Mouse (Mus musculus) limb, embryonic 10.5 days (tissue): ENCODE data around the gene Prr18. TPM values are rescaled to one million over a fixed set of nuclear protein-coding genes. Genes with fewer than 3 reads are reported as not detected.

Experiments
- DNase-seq: peaks from one replicate; pipeline ENCODE4 v3.0.0-alpha.2; 2017; ENCODE audit warnings: low spot score
- H3K27ac ChIP-seq: fragments of 300-500 bp; sonication (generic); 2 replicates; pipeline ENCODE4 v1.5.1; 2016; ENCODE audit warnings: mild to moderate bottlenecking
- H3K27me3 ChIP-seq: fragments of 300-500 bp; sonication (generic); 2 replicates; pipeline ENCODE4 v1.6.1; 2016; ENCODE audit warnings: low read depth, mild to moderate bottlenecking; ENCODE audit not compliant: poor library complexity, severe bottlenecking
- H3K36me3 ChIP-seq: fragments of 300-500 bp; sonication (generic); 2 replicates; pipeline ENCODE4 v1.6.1; 2016; ENCODE audit warnings: mild to moderate bottlenecking, moderate library complexity
- H3K4me1 ChIP-seq: fragments of 300-500 bp; sonication (generic); 2 replicates; pipeline ENCODE4 v1.6.1; 2016
- H3K4me3 ChIP-seq: fragments of 300-500 bp; sonication (generic); 2 replicates; pipeline ENCODE4 v1.5.1; 2016; ENCODE audit warnings: mild to moderate bottlenecking, moderate library complexity
- H3K9me3 ChIP-seq: fragments of 300-500 bp; sonication (generic); replicated peaks from 2 replicates; pipeline ENCODE4 v1.6.1; 2016; ENCODE audit warnings: mild to moderate bottlenecking
- WGBS: fragments of 180-500 bp; shearing (Covaris S2); methylation state at CpG from one replicate; pipeline ENCODE4 v1.1.7; 2016; 5-methylcytosine and 5-hydroxymethylcytosine counted together
- polyA plus RNA-seq: library from polyadenylated mRNA; unstranded; fragments of >200 nt; fragmentation: Nextera tagmentation; extraction: Ambion mirVana; gene quantifications from 2 replicates; pipeline ENCODE4 v1.2.1, GENCODE M21; 2016

Gene Prr18
- polyA plus RNA-seq, 1 experiment from 2014 or later, result 0.29 TPM

- 88% methylated on average over 4 of the region's 4 CpGs for WGBS
- Histone ChIP-seq H3K4me3 (no peak overlapping the region), H3K27ac (no peak overlapping the region), H3K9me3 (no peaks in the 10 kb centered on the region), H3K27me3 (no peaks in the 10 kb centered on the region), H3K4me1 (no peaks in the 10 kb centered on the region), H3K36me3 (no peaks in the 10 kb centered on the region)
- no peak for DNase-seq
These were observed 11.7 kb downstream of the Prr18 start for GRCm38 (mm10) chr17:8348941-8349340.

GRCm38 (mm10) chr17:8351088-8351487 is 13.8 kb downstream of the Prr18 start:
- no peak overlapping the region for H3K27ac ChIP-seq
- DNase-seq, result no peak
- no peaks in the 10 kb centered on the region for H3K4me1 ChIP-seq
- no peaks in the 10 kb centered on the region for H3K36me3 ChIP-seq
- no peak overlapping the region for H3K4me3 ChIP-seq
- WGBS, result 88% methylated on average over 7 of the region's 7 CpGs
- no peaks in the 10 kb centered on the region for H3K9me3 ChIP-seq
- no peaks in the 10 kb centered on the region for H3K27me3 ChIP-seq

- Histone ChIP-seq H3K4me3 (no peak within 1 kb of the TSS), H3K36me3 (no peaks in the 10 kb centered on the region), H3K4me1 (peaks cover 12% of the 10 kb centered on the region), H3K27me3 (no peaks in the 10 kb centered on the region), H3K9me3 (no peaks in the 10 kb centered on the region), H3K27ac (no peak within 1 kb of the TSS)
- 91% methylated on average over 6 of the region's 6 CpGs for WGBS
- DNase-seq, result no peak
These were observed 18.4 kb downstream of the Prr18 start, which contains the start of gene T2 for GRCm38 (mm10) chr17:8355692-8356091. TSS of gene T2 (plus strand) at chr17:8355992.

- Histone ChIP-seq H3K4me1 (peaks cover 25% of the 10 kb centered on the region), H3K9me3 (no peaks in the 10 kb centered on the region), H3K27me3 (0 out of 2 replicates have a peak, but pooled peaks cover 4% of the 10 kb centered on the region), H3K4me3 (no peak overlapping the region), H3K36me3 (no peaks in the 10 kb centered on the region), H3K27ac (no peak overlapping the region)
- 89% methylated on average over 6 of the region's 6 CpGs for WGBS
- no peak for DNase-seq
These were observed 20.2 kb downstream of the Prr18 start for GRCm38 (mm10) chr17:8357498-8357897.

- Histone ChIP-seq H3K36me3 (no peaks in the 10 kb centered on the region), H3K9me3 (no peaks in the 10 kb centered on the region), H3K4me3 (no peak overlapping the region), H3K4me1 (peaks cover 35% of the 10 kb centered on the region), H3K27ac (no peak overlapping the region), H3K27me3 (peaks cover 14% of the 10 kb centered on the region; the same call in 1 of the 2 replicates)
- WGBS, result 92% methylated on average over 5 of the region's 5 CpGs
- DNase-seq, result no peak
These were observed 23.6 kb downstream of the Prr18 start for GRCm38 (mm10) chr17:8360876-8361275.

- H3K27me3 ChIP-seq, result peaks cover 14% of the 10 kb centered on the region; the same call in 1 of the 2 replicates
- H3K9me3 ChIP-seq, result no peaks in the 10 kb centered on the region
- H3K4me1 ChIP-seq, result peaks cover 35% of the 10 kb centered on the region
- no peak for DNase-seq
- 88% methylated on average over 10 of the region's 10 CpGs for WGBS
- H3K27ac ChIP-seq, result no peak overlapping the region
- H3K36me3 ChIP-seq, result no peaks in the 10 kb centered on the region
- no peak overlapping the region for H3K4me3 ChIP-seq
These were observed 24.2 kb downstream of the Prr18 start for GRCm38 (mm10) chr17:8361281-8362103.

GRCm38 (mm10) chr17:8367514-8368480 is 30.5 kb downstream of the Prr18 start:
- WGBS, result 31% methylated on average over 20 of the region's 20 CpGs
- H3K27ac ChIP-seq, result peak overlapping the region; percentile 77
- DNase-seq, result no peak
- H3K36me3 ChIP-seq, result no peaks in the 10 kb centered on the region
- H3K4me3 ChIP-seq, result 0 out of 2 replicates have a peak overlapping the region, but pooled peaks have one; percentile 20
- no peaks in the 10 kb centered on the region for H3K9me3 ChIP-seq
- H3K27me3 ChIP-seq, result peaks cover 24% of the 10 kb centered on the region; the same call in 1 of the 2 replicates
- H3K4me1 ChIP-seq, result peaks cover 58% of the 10 kb centered on the region

GRCm38 (mm10) chr17:8368570-8368969 is 31.3 kb downstream of the Prr18 start:
- Histone ChIP-seq H3K4me3 (no peak overlapping the region), H3K36me3 (no peaks in the 10 kb centered on the region), H3K27ac (peak overlapping the region; percentile 77), H3K4me1 (peaks cover 61% of the 10 kb centered on the region), H3K9me3 (no peaks in the 10 kb centered on the region), H3K27me3 (peaks cover 24% of the 10 kb centered on the region; the same call in 1 of the 2 replicates)
- 24% methylated on average over 8 of the region's 8 CpGs for WGBS
- DNase-seq, result no peak

GRCm38 (mm10) chr17:8369171-8369570 is 31.9 kb downstream of the Prr18 start:
- DNase-seq, result no peak
- Histone ChIP-seq H3K27ac (no peak overlapping the region), H3K4me3 (no peak overlapping the region), H3K4me1 (peaks cover 61% of the 10 kb centered on the region), H3K36me3 (no peaks in the 10 kb centered on the region), H3K27me3 (peaks cover 18% of the 10 kb centered on the region; the same call in 1 of the 2 replicates), H3K9me3 (no peaks in the 10 kb centered on the region)
- WGBS, result 82% methylated on average over 2 of the region's 2 CpGs

- no peak for DNase-seq
- 0 out of 2 replicates have a peak, but pooled peaks cover 13% of the 10 kb centered on the region for H3K27me3 ChIP-seq
- 26% methylated on average over 13 of the region's 13 CpGs for WGBS
These were observed 33.5 kb downstream of the Prr18 start for GRCm38 (mm10) chr17:8370634-8371229.

GRCm38 (mm10) chr17:8371834-8372233 is 34.6 kb downstream of the Prr18 start:
- Histone ChIP-seq H3K4me1 (peaks cover 81% of the 10 kb centered on the region), H3K27me3 (0 out of 2 replicates have a peak, but pooled peaks cover 13% of the 10 kb centered on the region), H3K36me3 (no peaks in the 10 kb centered on the region), H3K9me3 (no peaks in the 10 kb centered on the region), H3K4me3 (peak overlapping the region; percentile 45), H3K27ac (peak overlapping the region; percentile 90)
- DNase-seq, result peak; percentile 88
- WGBS, result 0% methylated on average over 7 of the region's 7 CpGs

More at GRCm38 (mm10) chr17:8370634-8371229, 33.5 kb downstream of the Prr18 start:
- Histone ChIP-seq H3K4me3 (no peak overlapping the region), H3K4me1 (peaks cover 70% of the 10 kb centered on the region), H3K9me3 (no peaks in the 10 kb centered on the region), H3K36me3 (no peaks in the 10 kb centered on the region), H3K27ac (peak overlapping the region; percentile 90)
